Comparison of ENCODE assay signal across 10 mouse cellular contexts in genomic region chr4:149789421-149790194, GRCm38 (mm10). TPM values are rescaled to one million over a fixed set of nuclear protein-coding genes. Genes with fewer than 3 reads are reported as not detected.
DNase-seq lines count a peak whose midpoint lies in the region; ATAC-seq and TF ChIP-seq lines count a peak whose summit lies in the region.
"Had no signal": no experiment of that assay in that cellular context is flagged by ENCODE, and none has a peak within 500 bp of the region (broad histone marks: within the 10 kb centered on the region; RNA-seq: fewer than 3 reads in every experiment).

No protein-coding gene starts in this region.

- TF ChIP-seq CTCF in heart, postnatal 0 days (IDR thresholded peaks at IDR 0.05; ENCODE audit: low read depth): no peak

- no peak overlapping the region for H3K4me2 ChIP-seq in hindbrain, embryonic 15.5 days
- H3K4me2 ChIP-seq in hindbrain, embryonic 11.5 days (replicated peaks; ENCODE audit: low read depth, low read length): no peak overlapping the region
- no peak overlapping the region for H3K4me2 ChIP-seq in heart, postnatal 0 days (ENCODE audit: low read depth, low read length)
- H3K4me2 ChIP-seq: heart, embryonic 13.5 days; liver, embryonic 15.5 days had no signal

- peaks cover 13% of the 10 kb centered on the region; the same call in 1 of the 2 replicates for H3K4me1 ChIP-seq in hindbrain, embryonic 15.5 days (replicated peaks)
- H3K4me1 ChIP-seq in hindbrain, embryonic 11.5 days (replicated peaks; ENCODE audit: control insufficient read depth, insufficient read depth, low read length): no peaks in the 10 kb centered on the region
- H3K4me1 ChIP-seq in heart, postnatal 0 days (ENCODE audit: control insufficient read depth, insufficient read depth): peaks cover 30% of the 10 kb centered on the region

- H3K27ac ChIP-seq in hindbrain, embryonic 15.5 days (replicated peaks): peak overlapping the region; percentile 58; the same call in 1 of the 2 replicates
- H3K27ac ChIP-seq in hindbrain, embryonic 11.5 days (ENCODE audit: low read depth, low read length): no peak overlapping the region
- H3K27ac ChIP-seq in heart, postnatal 0 days (ENCODE audit: low read depth): peak overlapping the region; percentile 58
- H3K27ac ChIP-seq: heart, embryonic 13.5 days had no signal

- H3K27me3 ChIP-seq in hindbrain, embryonic 15.5 days: no peaks in the 10 kb centered on the region
- H3K27me3 ChIP-seq in hindbrain, embryonic 11.5 days (ENCODE audit: control insufficient read depth, insufficient read depth, low read length): no peaks in the 10 kb centered on the region
- H3K27me3 ChIP-seq in heart, postnatal 0 days (ENCODE audit: control insufficient read depth, insufficient read depth, low read length): no peaks in the 10 kb centered on the region
- H3K27me3 ChIP-seq: heart, embryonic 13.5 days; liver, embryonic 15.5 days had no signal

- H3K9me3 ChIP-seq in hindbrain, embryonic 15.5 days: no peaks in the 10 kb centered on the region
- H3K9me3 ChIP-seq in hindbrain, embryonic 11.5 days (ENCODE audit: control insufficient read depth, low read length): no peaks in the 10 kb centered on the region
- no peaks in the 10 kb centered on the region for H3K9me3 ChIP-seq in heart, postnatal 0 days (replicated peaks; ENCODE audit: control insufficient read depth, low read length)
- H3K9me3 ChIP-seq: heart, embryonic 13.5 days; liver, embryonic 15.5 days had no signal

- no peaks in the 10 kb centered on the region for H3K36me3 ChIP-seq in hindbrain, embryonic 15.5 days
- H3K36me3 ChIP-seq in hindbrain, embryonic 11.5 days (ENCODE audit: control insufficient read depth, insufficient read depth, low read length): no peaks in the 10 kb centered on the region
- H3K36me3 ChIP-seq in heart, postnatal 0 days (replicated peaks; ENCODE audit: control insufficient read depth, insufficient read depth, low read length): no peaks in the 10 kb centered on the region
- H3K36me3 ChIP-seq: heart, embryonic 13.5 days; liver, embryonic 15.5 days had no signal

- H3K4me3 ChIP-seq in hindbrain, embryonic 15.5 days: no peak overlapping the region
- H3K4me3 ChIP-seq in hindbrain, embryonic 11.5 days (ENCODE audit: low read depth, low read length): no peak overlapping the region
- H3K4me3 ChIP-seq in heart, postnatal 0 days (ENCODE audit: low read depth, low read length): no peak overlapping the region
- H3K4me3 ChIP-seq: heart, embryonic 13.5 days; liver, embryonic 15.5 days had no signal

- DNase-seq in hindbrain, embryonic 11.5 days (ENCODE audit: low spot score): no peak
- peak; percentile 48 for DNase-seq in NIH3T3 (ENCODE audit: low read depth)
- peak; percentile 66 for DNase-seq in heart, postnatal 0 days (ENCODE audit: low spot score)
- DNase-seq in lung, postnatal 10 days: peak; percentile 69
- no peak for DNase-seq in retina, embryonic 14.5 days (ENCODE audit: low spot score)
- DNase-seq in embryo, embryonic 10.5 days (ENCODE audit: low spot score): no peak
- no peak for DNase-seq in spleen, adult 18-20 months

- ATAC-seq in hindbrain, embryonic 15.5 days (ENCODE audit: low FRiP score, low read depth): no peak
- ATAC-seq in hindbrain, embryonic 11.5 days (ENCODE audit: low FRiP score): no peak
- peak; percentile 81 for ATAC-seq in heart, postnatal 0 days (ENCODE audit: insufficient read depth, low read depth)

- 73% methylated on average over 13 of the region's 13 CpGs for WGBS in hindbrain, embryonic 15.5 days
- 83% methylated on average over 13 of the region's 13 CpGs for WGBS in hindbrain, embryonic 11.5 days
- 70% methylated on average over 13 of the region's 13 CpGs for WGBS in heart, postnatal 0 days

- H3K9ac ChIP-seq in hindbrain, embryonic 15.5 days: no peak overlapping the region
- H3K9ac ChIP-seq in hindbrain, embryonic 11.5 days (ENCODE audit: low read depth, low read length): no peak overlapping the region
- no peak overlapping the region for H3K9ac ChIP-seq in heart, postnatal 0 days (replicated peaks; ENCODE audit: low read depth, low read length)
- H3K9ac ChIP-seq: heart, embryonic 13.5 days; liver, embryonic 15.5 days had no signal

- peak; percentile 32; the same call in 1 of the 2 replicates for TF ChIP-seq EP300 in heart, postnatal 0 days (IDR thresholded peaks at IDR 0.05; ENCODE audit: low read depth)

RNA-seq across cellular contexts. Expression of gene Slc25a33, which starts 15.5 kb away (rescaled TPM):
- 32.7 and 36.5 TPM in 2 replicates for polyA plus RNA-seq in hindbrain, embryonic 15.5 days (2015; fragmentation: Nextera tagmentation; extraction: Ambion mirVana)
- 22.0 and 23.6 TPM in 2 replicates for polyA plus RNA-seq in hindbrain, embryonic 11.5 days (2014; fragmentation: Nextera tagmentation; extraction: Ambion mirVana)
- total RNA-seq in heart, postnatal 0 days (2014; rRNA removed; ENCODE audit: low replicate concordance): 3.0 and 9.8 TPM in 2 replicates
- polyA plus RNA-seq in heart, postnatal 0 days (2015; fragmentation: Nextera tagmentation; extraction: Ambion mirVana): 13.3 and 15.1 TPM in 2 replicates

RNA-seq across cellular contexts. Expression of gene Tmem201, which starts 51.8 kb away (rescaled TPM):
- polyA plus RNA-seq in hindbrain, embryonic 15.5 days (2015; fragmentation: Nextera tagmentation; extraction: Ambion mirVana): 44.2 and 53.3 TPM in 2 replicates
- polyA plus RNA-seq in hindbrain, embryonic 11.5 days (2014; fragmentation: Nextera tagmentation; extraction: Ambion mirVana): 17.9 and 19.3 TPM in 2 replicates
- total RNA-seq in heart, postnatal 0 days (2014; rRNA removed; ENCODE audit: low replicate concordance): 64.7 and 80.0 TPM in 2 replicates
- polyA plus RNA-seq in heart, postnatal 0 days (2015; fragmentation: Nextera tagmentation; extraction: Ambion mirVana): 38.8 and 43.0 TPM in 2 replicates

Comparison
In these comparisons a context has a peak if more than half of its experiments do, and no peak if none do; other contexts are left out.
1. DNase-seq: peak in NIH3T3 (single experiment), heart, postnatal 0 days (single experiment) and lung, postnatal 10 days (single experiment); none in hindbrain, embryonic 11.5 days (single experiment), retina, embryonic 14.5 days (single experiment), embryo, embryonic 10.5 days (single experiment) and spleen, adult 18-20 months (0 of 2).